Comparison of ENCODE assay signal across 9 mouse cellular contexts in the genomic region with DNA sequence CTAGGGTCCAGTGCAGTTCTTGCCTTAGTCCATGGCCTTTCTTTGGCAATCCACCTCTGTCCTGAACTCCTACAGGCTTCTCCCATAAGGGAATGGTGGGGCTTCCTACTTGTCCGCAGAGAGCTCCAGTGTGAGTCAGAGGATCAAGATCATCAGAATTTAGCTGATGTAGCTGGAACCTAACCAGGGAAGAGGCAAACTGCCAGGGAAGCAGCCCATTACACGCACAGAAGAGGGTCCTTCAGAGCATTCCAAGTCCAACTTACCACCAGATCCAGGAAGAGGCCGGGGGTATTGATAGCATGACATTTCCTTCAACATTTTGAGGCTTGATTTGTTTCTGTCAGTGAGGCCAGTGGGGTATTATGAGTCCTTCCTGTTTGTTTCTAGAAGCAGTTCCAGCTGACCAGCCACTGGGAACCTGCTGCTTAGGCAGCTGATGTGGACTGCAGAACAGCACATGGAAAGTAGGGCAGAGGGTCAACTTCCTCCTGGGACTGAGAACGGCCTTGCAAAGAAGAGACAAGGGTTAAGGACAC. TPM values are rescaled to one million over a fixed set of nuclear protein-coding genes. Genes with fewer than 3 reads are reported as not detected.
A peak's percentile ranks its signal among the peaks of the same experiment; 100 is the strongest.
DNase-seq lines count a peak whose midpoint lies in the region; ATAC-seq and TF ChIP-seq lines count a peak whose summit lies in the region.
"Had no signal": no experiment of that assay in that cellular context is flagged by ENCODE, and none has a peak within 500 bp of the region (broad histone marks: within the 10 kb centered on the region; RNA-seq: fewer than 3 reads in every experiment).

No protein-coding gene starts in this region.

- H3K36me3 ChIP-seq in heart, embryonic 11.5 days (ENCODE audit: control insufficient read depth, insufficient read depth, low read length): no peaks in the 10 kb centered on the region
- H3K36me3 ChIP-seq in megakaryocyte, embryonic 14.5 days (replicated peaks; ENCODE audit: low read length): no peaks in the 10 kb centered on the region
- no peaks in the 10 kb centered on the region for H3K36me3 ChIP-seq in forebrain, postnatal 0 days (ENCODE audit: insufficient read depth)

- no peaks in the 10 kb centered on the region for H3K27me3 ChIP-seq in heart, embryonic 11.5 days (ENCODE audit: control insufficient read depth, insufficient read depth, low read length)
- H3K27me3 ChIP-seq in megakaryocyte, embryonic 14.5 days (replicated peaks): no peaks in the 10 kb centered on the region
- H3K27me3 ChIP-seq in forebrain, postnatal 0 days (ENCODE audit: insufficient read depth, low read length): no peaks in the 10 kb centered on the region
- H3K27me3 ChIP-seq: CH12.LX had no signal

- H3K4me3 ChIP-seq in heart, embryonic 11.5 days (ENCODE audit: low read depth, low read length): no peak overlapping the region
- H3K4me3 ChIP-seq in megakaryocyte, embryonic 14.5 days (replicated peaks): peak overlapping the region; percentile 56
- H3K4me3 ChIP-seq in forebrain, postnatal 0 days (ENCODE audit: low read depth, low read length): no peak overlapping the region

- no peak overlapping the region for H3K4me2 ChIP-seq in heart, embryonic 11.5 days
- H3K4me2 ChIP-seq in forebrain, postnatal 0 days (ENCODE audit: low read depth): no peak overlapping the region

- no peaks in the 10 kb centered on the region for H3K4me1 ChIP-seq in heart, embryonic 11.5 days (ENCODE audit: control insufficient read depth, insufficient read depth, low read length)
- H3K4me1 ChIP-seq in megakaryocyte, embryonic 14.5 days: peaks cover 45% of the 10 kb centered on the region
- no peaks in the 10 kb centered on the region for H3K4me1 ChIP-seq in forebrain, postnatal 0 days (ENCODE audit: insufficient read depth)

- H3K27ac ChIP-seq in heart, embryonic 11.5 days (ENCODE audit: low read depth, low read length): no peak overlapping the region
- no peak overlapping the region for H3K27ac ChIP-seq in forebrain, postnatal 0 days (ENCODE audit: low read depth, low read length)

- no peaks in the 10 kb centered on the region for H3K9me3 ChIP-seq in heart, embryonic 11.5 days (replicated peaks; ENCODE audit: control insufficient read depth, low read length)
- no peaks in the 10 kb centered on the region for H3K9me3 ChIP-seq in megakaryocyte, embryonic 14.5 days
- no peaks in the 10 kb centered on the region for H3K9me3 ChIP-seq in forebrain, postnatal 0 days (ENCODE audit: low read length)

- no peak for TF ChIP-seq CTCF in forebrain, postnatal 0 days (IDR thresholded peaks at IDR 0.05; ENCODE audit: low read depth)

- no peak for ATAC-seq in heart, embryonic 11.5 days (replicated peaks; ENCODE audit: insufficient number of reproducible peaks, low FRiP score, low TSS enrichment)
- ATAC-seq in forebrain, postnatal 0 days: no peak

- peak; percentile 94 for DNase-seq in heart, adult 11 months
- peak; percentile 16 for DNase-seq in adrenal gland, postnatal 25 days
- DNase-seq in kidney, postnatal 14 days: peak; percentile 84
- DNase-seq in right cerebral cortex, postnatal 4 days: no peak
- DNase-seq in forebrain, postnatal 0 days: no peak
- DNase-seq in urinary bladder, adult 18-20 months (ENCODE audit: low spot score in 2 of 2): no peak

- 61% methylated on average over 4 of the region's 4 CpGs for WGBS in heart, embryonic 11.5 days (ENCODE audit: insufficient replicate concordance)
- WGBS in forebrain, postnatal 0 days: 68% methylated on average over 4 of the region's 4 CpGs

- H3K9ac ChIP-seq in heart, embryonic 11.5 days (ENCODE audit: low read depth, low read length): no peak overlapping the region
- H3K9ac ChIP-seq in forebrain, postnatal 0 days: no peak overlapping the region

RNA-seq across cellular contexts. Expression of gene Lrig2, which starts 11.7 kb away (rescaled TPM):
- 12.7 and 17.2 TPM in 2 replicates for polyA plus RNA-seq in heart, embryonic 11.5 days (2014; fragmentation: Nextera tagmentation; extraction: Ambion mirVana)
- total RNA-seq in adrenal gland, postnatal 25 days (2021): 16.5 and 19.2 TPM in 2 replicates
- 0.22 TPM in 1 of 2 replicates, not detected in the other for polyA plus RNA-seq in megakaryocyte, embryonic 14.5 days (2012; ENCODE audit: insufficient read depth, low replicate concordance)
- 32.2 and 45.1 TPM in 2 replicates for total RNA-seq in forebrain, postnatal 0 days (2014; rRNA removed)
- 8.5 and 14.8 TPM in 2 replicates for polyA plus RNA-seq in forebrain, postnatal 0 days (2015; fragmentation: Nextera tagmentation; extraction: Ambion mirVana)

Comparison
In these comparisons a context has a peak if more than half of its experiments do, and no peak if none do; other contexts are left out.
1. DNase-seq: peak in heart, adult 11 months (single experiment), adrenal gland, postnatal 25 days (single experiment) and kidney, postnatal 14 days (single experiment); none in right cerebral cortex, postnatal 4 days (single experiment), forebrain, postnatal 0 days (single experiment) and urinary bladder, adult 18-20 months (0 of 2).